Mouse (Mus musculus) MEL (cell line): ENCODE results near the gene Polr2j. TPM values are rescaled to one million over a fixed set of nuclear protein-coding genes. Genes with fewer than 3 reads are reported as not detected.
"Not testable (repeated sequence)": the region's sequence is repeated elsewhere in the genome, so short reads cannot be mapped to it uniquely, and the experiment has no call there.

Experiments used
- DNase-seq: peaks from one replicate; pipeline ENCODE4 v3.0.0; 2011; ENCODE audit warnings: low read depth, low spot score
- H3K27ac ChIP-seq: 2 replicates; pipeline ENCODE4 v1.5.1; 2012; ENCODE audit warnings: low read depth, mild to moderate bottlenecking, control low read depth, low read length, moderate library complexity; ENCODE audit not compliant: control insufficient read depth
- H3K27me3 ChIP-seq, 2 experiments: fragments of 150-350 bp in 1 of 2; sonication (generic) in 1 of 2; 2 replicates each; pipeline ENCODE4 v1.6.1; 2012; ENCODE audit warnings: low read length in 2 of 2, mild to moderate bottlenecking in 2 of 2, improper control_type of control experiment in 1 of 2, moderate library complexity in 1 of 2; ENCODE audit not compliant: insufficient read depth in 2 of 2, control insufficient read depth in 1 of 2
- H3K36me3 ChIP-seq, 2 experiments: 2 replicates each; pipeline ENCODE4 v1.6.1; 2012 to 2014; ENCODE audit warnings: low read length in 2 of 2, improper control_type of control experiment in 1 of 2, inconsistent platforms in 1 of 2, mild to moderate bottlenecking in 1 of 2; ENCODE audit not compliant: insufficient read depth in 2 of 2, control insufficient read depth in 1 of 2
- H3K4me1 ChIP-seq, 2 experiments: fragments of 150-350 bp in 1 of 2; sonication (generic) in 1 of 2; 2 replicates each; pipeline ENCODE4 v1.6.1; 2012; ENCODE audit warnings: low read length in 2 of 2, improper control_type of control experiment in 1 of 2, mild to moderate bottlenecking in 1 of 2; ENCODE audit not compliant: insufficient read depth in 2 of 2, control insufficient read depth in 1 of 2
- H3K4me3 ChIP-seq, 2 experiments: fragments of 150-350 bp in 1 of 2; sonication (generic) in 1 of 2; 2 replicates each; pipeline ENCODE4 v1.5.1; 2012; ENCODE audit warnings: low read depth in 2 of 2, low read length in 2 of 2, mild to moderate bottlenecking in 2 of 2, moderate library complexity in 2 of 2, control low read depth in 1 of 2, improper control_type of control experiment in 1 of 2; ENCODE audit not compliant: control insufficient read depth in 1 of 2, insufficient read depth in 1 of 2
- H3K79me2 ChIP-seq: 2 replicates; pipeline ENCODE4 v1.6.1; 2012; ENCODE audit warnings: mild to moderate bottlenecking, low read length, moderate library complexity; ENCODE audit not compliant: control insufficient read depth, poor library complexity, insufficient read depth
- H3K9ac ChIP-seq: 2 replicates; pipeline ENCODE4 v1.6.1; 2012; ENCODE audit warnings: low read depth, mild to moderate bottlenecking, control low read depth, low read length, moderate library complexity; ENCODE audit not compliant: control insufficient read depth, poor library complexity, severe bottlenecking
- H3K9me3 ChIP-seq: fragments of 150-350 bp; sonication (generic); replicated peaks from 2 replicates; pipeline ENCODE4 v1.6.1; 2012; ENCODE audit warnings: mild to moderate bottlenecking, low read length, improper control_type of control experiment, moderate library complexity; ENCODE audit not compliant: insufficient read depth
- BHLHE40 ChIP-seq: IDR thresholded peaks from 2 replicates; pipeline ENCODE4 v1.6.1; 2012; ENCODE audit warnings: low read depth, mild to moderate bottlenecking, inconsistent platforms, low read length, improper control_type of control experiment, borderline replicate concordance
- CHD1 ChIP-seq: IDR thresholded peaks from 2 replicates; pipeline ENCODE4 v1.6.1; 2012; ENCODE audit warnings: low read depth, mild to moderate bottlenecking, inconsistent platforms, low read length, improper control_type of control experiment
- E2F4 ChIP-seq: IDR thresholded peaks from 2 replicates; pipeline ENCODE4 v1.6.1; 2011; ENCODE audit warnings: low read depth, low read length, improper control_type of control experiment, borderline replicate concordance
- ETS1 ChIP-seq: IDR thresholded peaks from 2 replicates; pipeline ENCODE4 v1.6.1; 2012; ENCODE audit warnings: low read depth, mild to moderate bottlenecking, inconsistent platforms, low read length, improper control_type of control experiment, moderate library complexity
- GABPA ChIP-seq: IDR thresholded peaks from 2 replicates; pipeline ENCODE4 v1.6.1; 2012; ENCODE audit warnings: low read depth, mild to moderate bottlenecking, inconsistent platforms, low read length, improper control_type of control experiment, moderate library complexity
- HCFC1 ChIP-seq: IDR thresholded peaks from 2 replicates; pipeline ENCODE4 v1.6.1; 2012; ENCODE audit warnings: low read depth, mild to moderate bottlenecking, inconsistent platforms, low read length, improper control_type of control experiment, moderate library complexity
- KAT2A ChIP-seq: conservative IDR thresholded peaks from 2 replicates; pipeline ENCODE4 v1.6.1; 2012; ENCODE audit warnings: low read depth, low read length, improper control_type of control experiment, inconsistent platforms
- MAFK ChIP-seq: IDR thresholded peaks from 2 replicates; pipeline ENCODE4 v1.6.1; 2011; ENCODE audit warnings: low read depth, mild to moderate bottlenecking, low read length, improper control_type of control experiment, borderline replicate concordance
- MAX ChIP-seq: IDR thresholded peaks from 2 replicates; pipeline ENCODE4 v1.6.1; 2011; ENCODE audit warnings: low read length, improper control_type of control experiment
- MEF2A ChIP-seq: IDR thresholded peaks from 2 replicates; pipeline ENCODE4 v1.6.1; 2014; ENCODE audit warnings: low read depth, mild to moderate bottlenecking, inconsistent platforms, low read length, improper control_type of control experiment; ENCODE audit not compliant: poor library complexity, insufficient replicate concordance, severe bottlenecking; ENCODE audit errors: extremely low read depth
- MXI1 ChIP-seq: IDR thresholded peaks from 2 replicates; pipeline ENCODE4 v1.6.1; 2011; ENCODE audit warnings: mild to moderate bottlenecking, low read depth, low read length, improper control_type of control experiment
- MYB ChIP-seq: IDR thresholded peaks from 2 replicates; pipeline ENCODE4 v1.6.1; 2011; ENCODE audit warnings: mild to moderate bottlenecking, low read depth, low read length, improper control_type of control experiment
- MYC ChIP-seq: IDR thresholded peaks from 2 replicates; pipeline ENCODE4 v1.6.1; 2011; ENCODE audit warnings: low read depth, mild to moderate bottlenecking, low read length, improper control_type of control experiment, moderate library complexity
- NRF1 ChIP-seq: IDR thresholded peaks from 2 replicates; pipeline ENCODE4 v1.6.1; 2014; ENCODE audit warnings: low read depth, mild to moderate bottlenecking, inconsistent platforms, low read length, improper control_type of control experiment, moderate library complexity; ENCODE audit not compliant: poor library complexity, insufficient read depth, severe bottlenecking
- POLR2A ChIP-seq, 2 experiments: IDR thresholded peaks; 2 replicates each; pipeline ENCODE4 v1.6.1; 2011 to 2012; ENCODE audit warnings: low read length in 2 of 2, mild to moderate bottlenecking in 2 of 2, control low read depth in 1 of 2, improper control_type of control experiment in 1 of 2, low read depth in 1 of 2, moderate library complexity in 1 of 2; ENCODE audit not compliant: control insufficient read depth in 1 of 2, insufficient read depth in 1 of 2, poor library complexity in 1 of 2
- POLR2AphosphoS5 ChIP-seq: IDR thresholded peaks from 2 replicates; pipeline ENCODE4 v1.6.1; 2012; ENCODE audit warnings: low read depth, borderline replicate concordance, mild to moderate bottlenecking, inconsistent platforms, low read length, moderate library complexity, mixed read lengths
- SIN3A ChIP-seq: IDR thresholded peaks from 2 replicates; pipeline ENCODE4 v1.6.1; 2012; ENCODE audit warnings: low read length, improper control_type of control experiment, inconsistent platforms
- SMC3 ChIP-seq: IDR thresholded peaks from 2 replicates; pipeline ENCODE4 v1.6.1; 2011; ENCODE audit warnings: low read depth, low read length, improper control_type of control experiment
- TAL1 ChIP-seq: IDR thresholded peaks from 2 replicates; pipeline ENCODE4 v1.6.1; 2012; ENCODE audit warnings: mild to moderate bottlenecking, inconsistent platforms, low read length, moderate library complexity, mixed read lengths
- TCF12 ChIP-seq: IDR thresholded peaks from 2 replicates; pipeline ENCODE4 v1.6.1; 2014; ENCODE audit warnings: low read depth, mild to moderate bottlenecking, inconsistent platforms, low read length, improper control_type of control experiment, moderate library complexity
- UBTF ChIP-seq: IDR thresholded peaks from 2 replicates; pipeline ENCODE4 v1.6.1; 2012; ENCODE audit warnings: low read depth, mild to moderate bottlenecking, inconsistent platforms, low read length, improper control_type of control experiment, moderate library complexity, borderline replicate concordance; ENCODE audit not compliant: insufficient read depth
- USF1 ChIP-seq: IDR thresholded peaks from 2 replicates; pipeline ENCODE4 v1.6.1; 2014; ENCODE audit warnings: low read depth, mild to moderate bottlenecking, inconsistent platforms, low read length, improper control_type of control experiment, moderate library complexity
- ZC3H11A ChIP-seq: IDR thresholded peaks from 2 replicates; pipeline ENCODE4 v1.6.1; 2012; ENCODE audit warnings: low read depth, mild to moderate bottlenecking, inconsistent platforms, low read length, improper control_type of control experiment
- ZNF384 ChIP-seq: IDR thresholded peaks from 2 replicates; pipeline ENCODE4 v1.6.1; 2012; ENCODE audit warnings: low read depth, mild to moderate bottlenecking, inconsistent platforms, low read length, improper control_type of control experiment
- polyA plus RNA-seq, 2 experiments: library from polyadenylated mRNA; stranded (reverse) in 1 of 2; unstranded in 1 of 2; fragments of >175 nt in 1 of 2; fragments of >200 nt in 1 of 2; gene quantifications; 2 replicates each; pipeline versions ENCODE4 v1.2.1 to v1.2.4; 2012; ENCODE audit warnings: low replicate concordance in 2 of 2, low read depth in 1 of 2; ENCODE audit not compliant: insufficient read length in 2 of 2, insufficient read depth in 1 of 2, missing spikeins in 1 of 2
- total RNA-seq: library from RNA; depleted of rRNA; stranded (reverse); fragments of 300-350 nt; gene quantifications from 2 replicates; pipeline ENCODE4 v1.2.3, GENCODE M21; 2012

Polr2j gene
- total and polyA plus RNA-seq, 3 experiments, result 269 to 316 TPM; not detected in 1

- no peak overlapping the region for H3K9ac ChIP-seq
- DNase-seq, result no peak
- no peaks in the 10 kb centered on the region for H3K4me1 ChIP-seq
- H3K36me3 ChIP-seq, result peaks cover 0 to 3% of the 10 kb centered on the region in 2 experiments; a peak in 1 of 4 replicates
- H3K9me3 ChIP-seq, result no peaks in the 10 kb centered on the region
- no peaks in the 10 kb centered on the region for H3K27me3 ChIP-seq
- TF ChIP-seq USF1, result no peak
- no peak for TF ChIP-seq MAFK
- TF ChIP-seq TCF12, result no peak
- no peak for TF ChIP-seq TAL1
- TF ChIP-seq MYB, result no peak
- no peak for TF ChIP-seq E2F4
- TF ChIP-seq ZC3H11A, result no peak
- no peak for TF ChIP-seq KAT2A
- TF ChIP-seq UBTF, result no peak
- TF ChIP-seq MYC, result no peak
- no peak for TF ChIP-seq BHLHE40
- no peak for TF ChIP-seq HCFC1
- TF ChIP-seq MAX, result no peak
- TF ChIP-seq, all 39 proteins: peak for 0
- H3K27ac ChIP-seq, result no peak overlapping the region
- H3K79me2 ChIP-seq, result no peaks in the 10 kb centered on the region
- H3K4me3 ChIP-seq, result no peak overlapping the region
Measured at GRCm38 (mm10) chr5:136155399-136155798, 39.0 kb downstream of the Polr2j start.

- DNase-seq, H3K27ac ChIP-seq, H3K4me1 ChIP-seq, H3K9ac ChIP-seq, H3K4me3 ChIP-seq, H3K79me2 ChIP-seq, H3K27me3 ChIP-seq, H3K9me3 ChIP-seq, H3K36me3 ChIP-seq: not testable (repeated sequence)
Measured at GRCm38 (mm10) chr5:136160084-136160483, 43.7 kb downstream of the Polr2j start.

GRCm38 (mm10) chr5:136163807-136164474, 47.5 kb downstream of the Polr2j start:
- H3K4me1 ChIP-seq, result no peaks in the 10 kb centered on the region
- H3K27me3 ChIP-seq, result no peaks in the 10 kb centered on the region
- peaks cover 0 to 9% of the 10 kb centered on the region in 2 experiments; a peak in 2 of 4 replicates for H3K36me3 ChIP-seq
- no peaks in the 10 kb centered on the region for H3K9me3 ChIP-seq
- DNase-seq, result no peak
- H3K79me2 ChIP-seq, result 0 out of 2 replicates have a peak, but pooled peaks cover 2% of the 10 kb centered on the region
- H3K4me3 ChIP-seq, result no peak overlapping the region
- H3K9ac ChIP-seq, result no peak overlapping the region
- no peak overlapping the region for H3K27ac ChIP-seq
- TF ChIP-seq MYB, result no peak
- no peak for TF ChIP-seq MXI1
- no peak for TF ChIP-seq MYC
- TF ChIP-seq GABPA, result no peak
- TF ChIP-seq MAX, result no peak
- TF ChIP-seq SMC3, result no peak
- TF ChIP-seq USF1, result no peak
- no peak for TF ChIP-seq CHD1
- TF ChIP-seq MEF2A, result no peak
- TF ChIP-seq ZNF384, result no peak
- TF ChIP-seq NRF1, result no peak
- TF ChIP-seq POLR2A (IDR thresholded peaks at IDR 0.05; ENCODE audit: control insufficient read depth in 1 of 2, insufficient read depth in 1 of 2, low read depth in 1 of 2, low read length in 2 of 2, poor library complexity in 1 of 2), result no peak
- TF ChIP-seq ETS1, result no peak
- TF ChIP-seq BHLHE40, result no peak
- TF ChIP-seq SIN3A, result no peak
- TF ChIP-seq POLR2AphosphoS5, result no peak
- TF ChIP-seq UBTF, result no peak
- TF ChIP-seq ZC3H11A, result no peak
